Comparison of ENCODE assay signal across 9 mouse cellular contexts in genomic region chr13:96133363-96134100, GRCm38 (mm10). TPM values are rescaled to one million over a fixed set of nuclear protein-coding genes. Genes with fewer than 3 reads are reported as not detected.
A peak's percentile ranks its signal among the peaks of the same experiment; 100 is the strongest.
DNase-seq lines count a peak whose midpoint lies in the region; ATAC-seq and TF ChIP-seq lines count a peak whose summit lies in the region.
"Had no signal": no experiment of that assay in that cellular context is flagged by ENCODE, and none has a peak within 500 bp of the region (broad histone marks: within the 10 kb centered on the region; RNA-seq: fewer than 3 reads in every experiment).

No protein-coding gene starts in this region.

- H3K27ac ChIP-seq in heart, embryonic 12.5 days (ENCODE audit: poor library complexity, severe bottlenecking): no peak overlapping the region
- H3K27ac ChIP-seq in forebrain, postnatal 0 days (ENCODE audit: low read depth, low read length): peak overlapping the region; percentile 70
- peak overlapping the region; percentile 48 for H3K27ac ChIP-seq in midbrain, embryonic 15.5 days
- H3K27ac ChIP-seq in lung, postnatal 0 days (ENCODE audit: low read length): no peak overlapping the region

- no peak for ATAC-seq in heart, embryonic 12.5 days (ENCODE audit: insufficient number of reproducible peaks, low FRiP score)
- peak; percentile 23 for ATAC-seq in forebrain, postnatal 0 days
- ATAC-seq in midbrain, embryonic 15.5 days (replicated peaks): peak; percentile 41
- ATAC-seq in lung, postnatal 0 days: no peak

- peaks cover 31% of the 10 kb centered on the region for H3K4me1 ChIP-seq in heart, embryonic 12.5 days (replicated peaks)
- H3K4me1 ChIP-seq in forebrain, postnatal 0 days (ENCODE audit: insufficient read depth): peaks cover 6% of the 10 kb centered on the region; the same call in 1 of the 2 replicates
- H3K4me1 ChIP-seq in midbrain, embryonic 15.5 days: peaks cover 26% of the 10 kb centered on the region
- no peaks in the 10 kb centered on the region for H3K4me1 ChIP-seq in lung, postnatal 0 days (ENCODE audit: insufficient read depth, low read depth, low read length)

- intact Hi-C loops in heart, postnatal 14 days (cut with DNase I): no loop called here

- WGBS in heart, embryonic 12.5 days: 4% methylated on average over 28 of the region's 28 CpGs
- 2% methylated on average over 28 of the region's 28 CpGs for WGBS in forebrain, postnatal 0 days
- WGBS in midbrain, embryonic 15.5 days: 2% methylated on average over 28 of the region's 28 CpGs
- WGBS in lung, postnatal 0 days: 2% methylated on average over 28 of the region's 28 CpGs

- H3K4me2 ChIP-seq in heart, embryonic 12.5 days: peak overlapping the region; percentile 99
- H3K4me2 ChIP-seq in forebrain, postnatal 0 days (ENCODE audit: low read depth): peak overlapping the region; percentile 90
- peak overlapping the region; percentile 97 for H3K4me2 ChIP-seq in midbrain, embryonic 15.5 days
- no peak overlapping the region for H3K4me2 ChIP-seq in lung, postnatal 0 days (replicated peaks; ENCODE audit: low read depth, low read length)

- no peak for DNase-seq in heart, postnatal 14 days
- peak; percentile 39 for DNase-seq in R1 (ENCODE audit: low read depth, low spot score)
- DNase-seq in forebrain, postnatal 0 days: no peak
- no peak for DNase-seq in spleen, postnatal 4 days (ENCODE audit: low spot score in 2 of 2)
- no peak for DNase-seq in adrenal gland, postnatal 25 days
- DNase-seq in lung, postnatal 0 days (ENCODE audit: low spot score): no peak

- no peaks in the 10 kb centered on the region for H3K36me3 ChIP-seq in heart, embryonic 12.5 days
- H3K36me3 ChIP-seq in forebrain, postnatal 0 days (ENCODE audit: insufficient read depth): no peaks in the 10 kb centered on the region
- H3K36me3 ChIP-seq in midbrain, embryonic 15.5 days (replicated peaks): no peaks in the 10 kb centered on the region
- H3K36me3 ChIP-seq in lung, postnatal 0 days (ENCODE audit: insufficient read depth, low read length): no peaks in the 10 kb centered on the region

- no peak for TF ChIP-seq EP300 in lung, postnatal 0 days (IDR thresholded peaks at IDR 0.05)

- TF ChIP-seq CTCF in forebrain, postnatal 0 days (IDR thresholded peaks at IDR 0.05; ENCODE audit: low read depth): no peak
- TF ChIP-seq CTCF in lung, postnatal 0 days (IDR thresholded peaks at IDR 0.05): no peak

- peak overlapping the region; percentile 53 for H3K4me3 ChIP-seq in heart, embryonic 12.5 days
- peak overlapping the region; percentile 52 for H3K4me3 ChIP-seq in forebrain, postnatal 0 days (ENCODE audit: low read depth, low read length)
- peak overlapping the region; percentile 51 for H3K4me3 ChIP-seq in midbrain, embryonic 15.5 days
- H3K4me3 ChIP-seq in lung, postnatal 0 days (ENCODE audit: low read depth, low read length): no peak overlapping the region
- H3K4me3 ChIP-seq: myocyte had no signal

- no peak overlapping the region for H3K9ac ChIP-seq in heart, embryonic 12.5 days
- H3K9ac ChIP-seq in forebrain, postnatal 0 days: peak overlapping the region; percentile 45
- H3K9ac ChIP-seq in midbrain, embryonic 15.5 days: peak overlapping the region; percentile 36
- no peak overlapping the region for H3K9ac ChIP-seq in lung, postnatal 0 days (replicated peaks; ENCODE audit: low read depth)

- peaks cover 78% of the 10 kb centered on the region for H3K27me3 ChIP-seq in heart, embryonic 12.5 days (replicated peaks)
- H3K27me3 ChIP-seq in forebrain, postnatal 0 days (ENCODE audit: insufficient read depth, low read length): peaks cover 6% of the 10 kb centered on the region
- peaks cover 25% of the 10 kb centered on the region for H3K27me3 ChIP-seq in midbrain, embryonic 15.5 days (replicated peaks)
- peaks cover 43% of the 10 kb centered on the region; the same call in 1 of the 2 replicates for H3K27me3 ChIP-seq in lung, postnatal 0 days (replicated peaks; ENCODE audit: insufficient read depth, low read length)

- H3K9me3 ChIP-seq in heart, embryonic 12.5 days (replicated peaks): no peaks in the 10 kb centered on the region
- H3K9me3 ChIP-seq in forebrain, postnatal 0 days (ENCODE audit: low read length): no peaks in the 10 kb centered on the region
- no peaks in the 10 kb centered on the region for H3K9me3 ChIP-seq in midbrain, embryonic 15.5 days
- no peaks in the 10 kb centered on the region for H3K9me3 ChIP-seq in lung, postnatal 0 days (ENCODE audit: low read length)

RNA-seq across cellular contexts. Expression of gene Sv2c, which starts 1.2 kb away (rescaled TPM):
- polyA plus RNA-seq in heart, embryonic 12.5 days (2016; fragmentation: Nextera tagmentation; extraction: Ambion mirVana): 0.64 and 1.3 TPM in 2 replicates
- under 1 TPM; 0.07 to 0.24 TPM for total RNA-seq in heart, postnatal 14 days (2021)
- total RNA-seq in forebrain, postnatal 0 days (2014; rRNA removed): 9.4 and 11.6 TPM in 2 replicates
- 2.7 and 6.5 TPM in 2 replicates for polyA plus RNA-seq in forebrain, postnatal 0 days (2015; fragmentation: Nextera tagmentation; extraction: Ambion mirVana)
- polyA plus RNA-seq in midbrain, embryonic 15.5 days (2015; fragmentation: Nextera tagmentation; extraction: Ambion mirVana): 9.1 and 10.9 TPM in 2 replicates
- 1.4 TPM in 2 replicates for total RNA-seq in adrenal gland, postnatal 25 days (2021)
- polyA plus RNA-seq in lung, postnatal 0 days (2015; fragmentation: Nextera tagmentation; extraction: Ambion mirVana): 0.27 and 0.30 TPM in 2 replicates
- polyA plus RNA-seq: myocyte had no signal

RNA-seq across cellular contexts. Expression of gene Gm17190, which starts 51.7 kb away (rescaled TPM):
- not detected in 2 replicates for polyA plus RNA-seq in heart, embryonic 12.5 days (2016; fragmentation: Nextera tagmentation; extraction: Ambion mirVana)
- not detected for total RNA-seq in heart, postnatal 14 days (2021)
- total RNA-seq in forebrain, postnatal 0 days (2014; rRNA removed): not detected in 2 replicates
- polyA plus RNA-seq in forebrain, postnatal 0 days (2015; fragmentation: Nextera tagmentation; extraction: Ambion mirVana): 0.15 TPM in 1 of 2 replicates, not detected in the other
- polyA plus RNA-seq in midbrain, embryonic 15.5 days (2015; fragmentation: Nextera tagmentation; extraction: Ambion mirVana): 0.36 TPM in 1 of 2 replicates, not detected in the other
- not detected in 2 replicates for total RNA-seq in adrenal gland, postnatal 25 days (2021)
- not detected in 2 replicates for polyA plus RNA-seq in lung, postnatal 0 days (2015; fragmentation: Nextera tagmentation; extraction: Ambion mirVana)
- polyA plus RNA-seq: myocyte had no signal

RNA-seq across cellular contexts. Expression of gene Gm20075, which starts 52.4 kb away (rescaled TPM):
- 26.4 and 29.7 TPM in 2 replicates for polyA plus RNA-seq in heart, embryonic 12.5 days (2016; fragmentation: Nextera tagmentation; extraction: Ambion mirVana)
- total RNA-seq in heart, postnatal 14 days (2021): 10 to 100 TPM; 13.1 to 14.8 TPM
- total RNA-seq in forebrain, postnatal 0 days (2014; rRNA removed): 4.2 and 6.0 TPM in 2 replicates
- polyA plus RNA-seq in forebrain, postnatal 0 days (2015; fragmentation: Nextera tagmentation; extraction: Ambion mirVana): 14.3 and 16.2 TPM in 2 replicates
- polyA plus RNA-seq in midbrain, embryonic 15.5 days (2015; fragmentation: Nextera tagmentation; extraction: Ambion mirVana): 25.2 and 25.3 TPM in 2 replicates
- total RNA-seq in adrenal gland, postnatal 25 days (2021): 19.6 and 24.7 TPM in 2 replicates
- 8.7 and 15.2 TPM in 2 replicates for polyA plus RNA-seq in lung, postnatal 0 days (2015; fragmentation: Nextera tagmentation; extraction: Ambion mirVana)

Comparison
In these comparisons a context has a peak if more than half of its experiments do, and no peak if none do; other contexts are left out.
1. ATAC-seq: peak in forebrain, postnatal 0 days (single experiment) and midbrain, embryonic 15.5 days (single experiment); none in heart, embryonic 12.5 days (single experiment) and lung, postnatal 0 days (single experiment).
2. H3K27ac ChIP-seq: peak in forebrain, postnatal 0 days (single experiment) and midbrain, embryonic 15.5 days (single experiment); none in heart, embryonic 12.5 days (single experiment) and lung, postnatal 0 days (single experiment).
3. H3K9ac ChIP-seq: peak in forebrain, postnatal 0 days (single experiment) and midbrain, embryonic 15.5 days (single experiment); none in heart, embryonic 12.5 days (single experiment) and lung, postnatal 0 days (single experiment).